16 mouse cellular contexts compared by ENCODE assay signal in genomic region chr4:59814094-59814493, GRCm38 (mm10). TPM values are rescaled to one million over a fixed set of nuclear protein-coding genes. Genes with fewer than 3 reads are reported as not detected.
DNase-seq lines count a peak whose midpoint lies in the region; ATAC-seq and TF ChIP-seq lines count a peak whose summit lies in the region.
"Had no signal": no experiment of that assay in that cellular context is flagged by ENCODE, and none has a peak within 500 bp of the region (broad histone marks: within the 10 kb centered on the region; RNA-seq: fewer than 3 reads in every experiment).

No protein-coding gene starts in this region.

- H3K4me3 ChIP-seq in heart, embryonic 13.5 days = no peak overlapping the region
- H3K4me3 ChIP-seq in MEL (ENCODE audit: control insufficient read depth in 1 of 2, insufficient read depth in 1 of 2, low read depth in 2 of 2, low read length in 2 of 2) (no peak overlapping the region), macrophage (ENCODE audit: inconsistent target) (no peak overlapping the region)
- no peak overlapping the region for H3K4me3 ChIP-seq in heart, postnatal 0 days (ENCODE audit: low read depth, low read length)
- H3K4me3 ChIP-seq in midbrain, embryonic 13.5 days (replicated peaks) = no peak overlapping the region
- H3K4me3 ChIP-seq: hindbrain, embryonic 15.5 days; limb, embryonic 10.5 days had no signal

- intact Hi-C loops in gastrocnemius, postnatal 36 days (cut with DNase I) = no loop called here

- peaks cover 4% of the 10 kb centered on the region; the same call in 1 of the 2 replicates for H3K36me3 ChIP-seq in heart, embryonic 13.5 days
- H3K36me3 ChIP-seq in MEL (ENCODE audit: control insufficient read depth in 1 of 2, insufficient read depth in 2 of 2, low read length in 2 of 2) (no peaks in the 10 kb centered on the region), macrophage (ENCODE audit: inconsistent target) (peaks cover 9% of the 10 kb centered on the region; the same call in 1 of the 2 replicates)
- H3K36me3 ChIP-seq in heart, postnatal 0 days (replicated peaks; ENCODE audit: control insufficient read depth, insufficient read depth, low read length) = no peaks in the 10 kb centered on the region
- H3K36me3 ChIP-seq in midbrain, embryonic 13.5 days = no peaks in the 10 kb centered on the region
- H3K36me3 ChIP-seq: hindbrain, embryonic 15.5 days; limb, embryonic 10.5 days had no signal

- TF ChIP-seq RAD21 in MEL (IDR thresholded peaks at IDR 0.05; ENCODE audit: low read depth, low read length) = no peak

- H3K9ac ChIP-seq in heart, embryonic 13.5 days = peak overlapping the region; percentile 48; the same call in 1 of the 2 replicates
- H3K9ac ChIP-seq in MEL (ENCODE audit: control insufficient read depth, low read depth, low read length, poor library complexity, severe bottlenecking) = no peak overlapping the region
- H3K9ac ChIP-seq in heart, postnatal 0 days (replicated peaks; ENCODE audit: low read depth, low read length) = no peak overlapping the region
- no peak overlapping the region for H3K9ac ChIP-seq in midbrain, embryonic 13.5 days (replicated peaks)
- H3K9ac ChIP-seq: hindbrain, embryonic 15.5 days had no signal

- H3K79me2 ChIP-seq in MEL (ENCODE audit: control insufficient read depth, insufficient read depth, low read length, poor library complexity) (no peaks in the 10 kb centered on the region), macrophage (ENCODE audit: inconsistent target) (peaks cover 98% of the 10 kb centered on the region)

- H3K4me2 ChIP-seq in heart, embryonic 13.5 days = peak overlapping the region; percentile 20; the same call in 1 of the 2 replicates
- no peak overlapping the region for H3K4me2 ChIP-seq in heart, postnatal 0 days (ENCODE audit: low read depth, low read length)
- H3K4me2 ChIP-seq in midbrain, embryonic 13.5 days (replicated peaks) = no peak overlapping the region
- H3K4me2 ChIP-seq: hindbrain, embryonic 15.5 days had no signal

- TF ChIP-seq EP300 in MEL (IDR thresholded peaks at IDR 0.05; ENCODE audit: low read depth in 1 of 2, low read length in 2 of 2) = no peak
- TF ChIP-seq EP300 in heart, postnatal 0 days (IDR thresholded peaks at IDR 0.05; ENCODE audit: low read depth) = no peak

- H3K27ac ChIP-seq in heart, embryonic 13.5 days (replicated peaks) = peak overlapping the region; percentile 33; the same call in 1 of the 2 replicates
- H3K27ac ChIP-seq in MEL (ENCODE audit: control insufficient read depth, low read depth, low read length) = no peak overlapping the region
- peak overlapping the region; percentile 65 for H3K27ac ChIP-seq in heart, postnatal 0 days (ENCODE audit: low read depth)
- peak overlapping the region; percentile 66; the same call in 1 of the 2 replicates for H3K27ac ChIP-seq in macrophage
- H3K27ac ChIP-seq in midbrain, embryonic 13.5 days = no peak overlapping the region
- H3K27ac ChIP-seq: hindbrain, embryonic 15.5 days; kidney, postnatal 0 days; limb, embryonic 10.5 days had no signal

- peaks cover 56% of the 10 kb centered on the region for H3K4me1 ChIP-seq in heart, embryonic 13.5 days
- peaks cover 2 to 6% of the 10 kb centered on the region in 2 experiments; a peak in 1 of 4 replicates for H3K4me1 ChIP-seq in MEL (ENCODE audit: control insufficient read depth in 1 of 2, insufficient read depth in 2 of 2, low read length in 2 of 2)
- H3K4me1 ChIP-seq in heart, postnatal 0 days (ENCODE audit: control insufficient read depth, insufficient read depth) = peaks cover 32% of the 10 kb centered on the region
- peaks cover 18% of the 10 kb centered on the region for H3K4me1 ChIP-seq in midbrain, embryonic 13.5 days (replicated peaks)

- H3K9me3 ChIP-seq in heart, embryonic 13.5 days = no peaks in the 10 kb centered on the region
- H3K9me3 ChIP-seq in MEL (replicated peaks; ENCODE audit: insufficient read depth, low read length) = no peaks in the 10 kb centered on the region
- H3K9me3 ChIP-seq in heart, postnatal 0 days (replicated peaks; ENCODE audit: control insufficient read depth, low read length) = no peaks in the 10 kb centered on the region
- no peaks in the 10 kb centered on the region for H3K9me3 ChIP-seq in midbrain, embryonic 13.5 days
- H3K9me3 ChIP-seq: hindbrain, embryonic 15.5 days; limb, embryonic 10.5 days had no signal

- no peak for ATAC-seq in heart, embryonic 13.5 days (ENCODE audit: extremely low read depth, insufficient number of reproducible peaks, low FRiP score, low TSS enrichment)
- peak; percentile 77 for ATAC-seq in heart, postnatal 0 days (ENCODE audit: insufficient read depth, low read depth)
- no peak for ATAC-seq in midbrain, embryonic 13.5 days

- no peaks in the 10 kb centered on the region for H3K27me3 ChIP-seq in heart, embryonic 13.5 days (replicated peaks)
- no peaks in the 10 kb centered on the region for H3K27me3 ChIP-seq in MEL (ENCODE audit: control insufficient read depth in 1 of 2, insufficient read depth in 2 of 2, low read length in 2 of 2)
- no peaks in the 10 kb centered on the region for H3K27me3 ChIP-seq in heart, postnatal 0 days (ENCODE audit: control insufficient read depth, insufficient read depth, low read length)
- no peaks in the 10 kb centered on the region for H3K27me3 ChIP-seq in midbrain, embryonic 13.5 days
- H3K27me3 ChIP-seq: hindbrain, embryonic 15.5 days; Patski had no signal

- DNase-seq in heart, adult 8-10 months (ENCODE audit: low spot score) = no peak
- no peak for DNase-seq in MEL (ENCODE audit: low read depth, low spot score)
- DNase-seq in heart, postnatal 0 days (ENCODE audit: low spot score) = peak; percentile 58
- DNase-seq in retina, embryonic 14.5 days (ENCODE audit: low spot score) = no peak
- no peak for DNase-seq in gastrocnemius, postnatal 36 days
- DNase-seq: adrenal gland, adult 2 months; lung, postnatal 14 days; right cerebral cortex, postnatal 14 days; thymus, postnatal 36 days had no signal

- TF ChIP-seq POLR2A in MEL (IDR thresholded peaks at IDR 0.05; ENCODE audit: control insufficient read depth in 1 of 2, insufficient read depth in 1 of 2, low read depth in 1 of 2, low read length in 2 of 2, poor library complexity in 1 of 2) = no peak

- TF ChIP-seq CTCF in MEL (IDR thresholded peaks at IDR 0.05 in 2 of 3, conservative IDR thresholded peaks at IDR 0.05 in 1 of 3; ENCODE audit: control insufficient read depth in 1 of 3, insufficient read depth in 1 of 3, low read depth in 2 of 3, low read length in 3 of 3, poor library complexity in 1 of 3, severe bottlenecking in 1 of 3) = no peak
- TF ChIP-seq CTCF in heart, postnatal 0 days (IDR thresholded peaks at IDR 0.05; ENCODE audit: low read depth) = no peak

- 22% methylated on average over 7 of the region's 7 CpGs for WGBS in heart, embryonic 13.5 days
- WGBS in heart, postnatal 0 days = 21% methylated on average over 7 of the region's 7 CpGs
- WGBS in macrophage (ENCODE audit: missing documents) = 69% methylated on average over 7 of the region's 7 CpGs
- WGBS in midbrain, embryonic 13.5 days = 83% methylated on average over 7 of the region's 7 CpGs

TF ChIP-seq in MEL, 35 proteins besides CTCF, POLR2A, EP300 and RAD21:
- TF ChIP-seq SIN3A (IDR thresholded peaks at IDR 0.05; ENCODE audit: low read length) (no peak), GATA1 (IDR thresholded peaks at IDR 0.05; ENCODE audit: low read depth, low read length) (0 out of 2 replicates have a peak, but pooled peaks have one; percentile 13), USF1 (IDR thresholded peaks at IDR 0.05; ENCODE audit: low read depth, low read length) (0 out of 2 replicates have a peak, but pooled peaks have one; percentile 19), TAL1 (IDR thresholded peaks at IDR 0.05; ENCODE audit: low read length) (no peak)
TF ChIP-seq in MEL: peak in this region for 2.

RNA-seq across cellular contexts. Expression of gene Snx30, which starts 8.5 kb away (rescaled TPM):
- polyA plus RNA-seq in heart, embryonic 13.5 days (2015; fragmentation: Nextera tagmentation; extraction: Ambion mirVana) = 4.1 and 4.4 TPM in 2 replicates
- total RNA-seq in heart, adult 8-10 months (2022) = 1 to 10 TPM; 4.1 to 6.8 (median 5.5) TPM
- total RNA-seq in MEL (2012; rRNA removed) = 4.1 and 4.2 TPM in 2 replicates
- polyA plus RNA-seq in MEL (2012; ENCODE audit: insufficient read depth in 1 of 2, insufficient read length in 2 of 2, low read depth in 1 of 2, low replicate concordance in 2 of 2, missing spikeins in 1 of 2) = 1 to 10 TPM in 1 of 2 experiments, not detected in 1; 8.6 TPM
- total RNA-seq in heart, postnatal 0 days (2014; rRNA removed; ENCODE audit: low replicate concordance) = 3.7 and 4.5 TPM in 2 replicates
- polyA plus RNA-seq in heart, postnatal 0 days (2015; fragmentation: Nextera tagmentation; extraction: Ambion mirVana) = 2.9 and 3.3 TPM in 2 replicates
- total RNA-seq in macrophage (2018; cell fraction: chromatin; rRNA removed) = 100 to 1,000 TPM in 4 of 26 experiments, 10 to 100 TPM in 22; 12.5 to 112 (median 76.3) TPM
- total RNA-seq in macrophage (2018; cell fraction: cytosol; rRNA removed) = 10 to 100 TPM; 10.1 to 37.3 (median 27.0) TPM
- 10 to 100 TPM; 17.6 to 88.8 (median 59.5) TPM for total RNA-seq in macrophage (2018; cell fraction: nucleus; rRNA removed)
- polyA plus RNA-seq in macrophage (2018) = 19.8 to 27.9 TPM (median 26.4 TPM) in 3 replicates
- total RNA-seq in gastrocnemius, postnatal 36 days (2021) = 1 to 10 TPM; 2.4 to 3.4 TPM
- polyA plus RNA-seq in midbrain, embryonic 13.5 days (2015; fragmentation: Nextera tagmentation; extraction: Ambion mirVana) = 13.7 and 14.3 TPM in 2 replicates

RNA-seq across cellular contexts. Expression of gene Inip, which starts 12.7 kb away (rescaled TPM):
- polyA plus RNA-seq in heart, embryonic 13.5 days (2015; fragmentation: Nextera tagmentation; extraction: Ambion mirVana) = 39.0 and 41.7 TPM in 2 replicates
- total RNA-seq in heart, adult 8-10 months (2022) = 10 to 100 TPM in 2 of 4 experiments, 1 to 10 TPM in 2; 9.4 to 12.3 (median 10.8) TPM
- total RNA-seq in MEL (2012; rRNA removed) = 40.8 and 50.3 TPM in 2 replicates
- polyA plus RNA-seq in MEL (2012; ENCODE audit: insufficient read depth in 1 of 2, insufficient read length in 2 of 2, low read depth in 1 of 2, low replicate concordance in 2 of 2, missing spikeins in 1 of 2) (10 to 100 TPM in 1 of 2 experiments, not detected in 1; 42.4 TPM), macrophage (2018) (18.6 to 31.2 TPM (median 23.3 TPM) in 3 replicates)
- total RNA-seq in heart, postnatal 0 days (2014; rRNA removed; ENCODE audit: low replicate concordance) = 10.3 and 17.3 TPM in 2 replicates
- 23.6 and 25.2 TPM in 2 replicates for polyA plus RNA-seq in heart, postnatal 0 days (2015; fragmentation: Nextera tagmentation; extraction: Ambion mirVana)
- 10 to 100 TPM in 22 of 26 experiments, 1 to 10 TPM in 4; 4.6 to 53.4 (median 25.3) TPM for total RNA-seq in macrophage (2018; cell fraction: chromatin; rRNA removed)
- total RNA-seq in macrophage (2018; cell fraction: cytosol; rRNA removed) = 10 to 100 TPM in 21 of 26 experiments, 1 to 10 TPM in 5; 7.3 to 26.9 (median 17.5) TPM
- 10 to 100 TPM in 22 of 26 experiments, 1 to 10 TPM in 4; 4.6 to 46.8 (median 18.0) TPM for total RNA-seq in macrophage (2018; cell fraction: nucleus; rRNA removed)
- 1 to 10 TPM; 1.9 to 3.9 TPM for total RNA-seq in gastrocnemius, postnatal 36 days (2021)
- polyA plus RNA-seq in midbrain, embryonic 13.5 days (2015; fragmentation: Nextera tagmentation; extraction: Ambion mirVana) = 80.1 and 82.0 TPM in 2 replicates

Comparison
In these comparisons a context has a peak if more than half of its experiments do, and no peak if none do; other contexts are left out.
1. H3K27ac ChIP-seq: peak in heart, embryonic 13.5 days (single experiment), heart, postnatal 0 days (single experiment) and macrophage (single experiment); none in MEL (single experiment) and midbrain, embryonic 13.5 days (single experiment).